Mouse (Mus musculus) layer of hippocampus, adult 9-10 months (tissue): ENCODE data around the gene Rabgap1.

Experiments
- DNase-seq: peaks from one replicate; pipeline ENCODE4 v3.0.0; 2022; ENCODE audit warnings: low spot score

Gene Rabgap1

DNA sequence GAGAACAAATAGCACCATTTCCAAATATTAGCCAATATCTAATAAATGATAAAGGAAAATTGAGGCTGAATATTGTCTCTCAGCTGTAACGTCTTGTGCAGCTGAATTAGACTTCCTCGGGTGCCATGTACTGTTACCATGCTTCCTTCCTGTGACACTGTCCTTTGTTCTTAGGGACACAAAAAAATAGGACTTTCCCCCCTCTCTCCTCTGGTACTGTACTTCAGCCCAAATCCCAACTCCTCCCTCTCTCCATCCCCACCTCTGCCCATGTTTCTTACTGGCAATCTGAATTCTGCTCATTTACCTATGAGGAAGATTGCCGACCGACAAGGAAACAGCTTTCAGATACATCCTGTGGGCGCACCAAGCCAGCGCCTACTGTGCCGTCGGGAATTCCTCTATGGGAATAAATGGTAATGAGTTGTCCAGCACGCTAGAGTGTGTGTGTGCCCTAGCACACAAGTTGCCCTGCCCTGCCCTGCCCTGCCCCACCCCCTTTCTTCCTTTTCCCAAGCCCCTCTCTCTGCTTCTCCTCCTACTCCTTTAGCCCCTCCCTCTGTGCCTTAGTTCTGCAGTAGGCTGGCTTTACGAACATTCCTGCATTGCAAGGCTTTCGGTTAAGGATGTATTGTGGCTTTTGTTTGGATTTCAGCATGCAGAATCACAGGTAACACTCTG is 73.1 kb downstream of the Rabgap1 start, which contains the start of gene Gpr21:
Gene Gpr21, plus strand, starts transcription at position 303 of the 681 bp plus-strand sequence.
- DNase-seq, result no peak

- DNase-seq, result no peak
Observed at GRCm38 (mm10) chr2:37516922-37517462, 73.9 kb downstream of the Rabgap1 start.

GRCm38 (mm10) chr2:37518561-37519285 is 75.6 kb downstream of the Rabgap1 start:
- no peak for DNase-seq

DNA sequence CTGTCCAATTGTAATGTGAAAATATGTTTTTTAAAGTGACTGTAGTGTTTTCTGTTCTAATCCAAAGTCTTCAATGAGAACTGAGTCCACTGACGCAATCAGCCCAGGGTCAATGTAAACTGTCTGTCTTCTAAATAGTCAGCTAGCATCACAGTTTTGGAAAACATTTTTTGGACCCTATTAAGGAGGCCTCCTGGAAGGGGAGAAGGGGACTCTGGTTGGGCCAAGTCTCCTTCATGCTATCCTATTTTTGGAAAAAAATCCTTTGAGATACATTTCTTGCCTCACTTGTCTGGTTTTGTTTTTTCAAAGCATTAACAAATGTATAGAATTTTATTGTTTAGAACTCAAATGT is 76.2 kb downstream of the Rabgap1 start:
- DNase-seq, result no peak

DNA sequence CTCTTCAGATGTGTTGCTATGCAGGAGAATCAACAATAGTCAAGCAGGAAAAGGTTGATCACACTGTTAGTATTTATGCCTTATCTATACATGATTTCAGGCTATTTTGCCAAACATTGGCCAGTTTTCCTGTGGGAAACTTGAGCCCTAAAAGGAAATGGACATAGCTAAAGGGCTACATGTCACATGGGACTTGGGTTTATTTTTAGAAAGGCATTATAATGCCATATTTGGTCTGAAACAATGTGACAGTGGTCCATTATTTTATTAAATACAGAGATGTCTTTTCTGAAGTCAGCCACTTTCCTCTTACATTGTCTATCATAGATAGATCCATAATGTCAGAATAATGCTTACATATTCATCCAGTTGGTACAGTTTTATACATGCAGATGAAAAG is 84.5 kb downstream of the Rabgap1 start:
- DNase-seq, result no peak

GRCm38 (mm10) chr2:37529397-37529796 is 86.3 kb downstream of the Rabgap1 start:
- DNase-seq, result no peak

DNA sequence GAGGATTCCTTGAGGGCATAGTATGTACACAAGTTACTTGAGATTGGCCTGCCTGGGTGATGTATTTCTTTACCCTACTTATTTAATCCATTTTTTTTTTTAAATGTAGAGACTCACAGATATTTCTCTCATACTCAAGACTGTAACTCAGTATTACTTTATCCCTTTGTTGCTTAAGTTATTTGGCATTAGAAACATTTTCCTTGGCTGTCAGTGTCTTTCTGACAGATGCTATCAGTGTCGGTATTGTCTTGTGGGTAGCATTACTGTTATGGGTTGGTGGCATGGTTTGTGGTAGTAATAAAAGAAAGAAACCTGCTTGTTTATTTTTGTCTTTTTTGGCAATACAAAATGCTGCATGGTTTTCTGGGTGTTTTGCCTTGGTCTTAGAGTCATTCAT is 87.7 kb downstream of the Rabgap1 start:
- DNase-seq, result no peak

DNA sequence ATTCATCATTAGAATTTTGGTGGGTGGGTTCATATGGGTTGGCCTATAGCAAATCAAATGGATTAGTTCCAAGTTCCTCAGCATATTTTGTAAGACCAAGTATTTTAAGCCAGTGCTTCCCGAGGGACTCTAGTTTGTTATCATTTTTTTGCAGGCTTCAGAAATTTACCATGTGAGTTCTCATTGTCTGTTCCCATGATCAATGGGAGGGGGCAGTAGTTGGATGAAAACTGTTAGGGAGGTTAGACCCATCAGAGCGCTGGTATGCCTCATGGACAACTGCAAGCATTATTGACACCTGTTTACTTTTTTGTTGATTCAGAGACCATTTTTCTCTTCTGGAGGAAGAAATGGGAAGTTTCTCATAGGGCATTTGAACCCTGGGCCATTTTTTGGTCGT is 88.6 kb downstream of the Rabgap1 start:
- DNase-seq, result no peak

- no peak for DNase-seq
Observed at GRCm38 (mm10) chr2:37549346-37550012, 106.4 kb downstream of the Rabgap1 start.

GRCm38 (mm10) chr2:37556366-37556765 is 113.3 kb downstream of the Rabgap1 start:
- no peak for DNase-seq

GRCm38 (mm10) chr2:37565579-37565978 is 122.5 kb downstream of the Rabgap1 start:
- DNase-seq, result no peak

- DNase-seq, result no peak
Observed at GRCm38 (mm10) chr2:37566035-37566434, 123.0 kb downstream of the Rabgap1 start.

DNA sequence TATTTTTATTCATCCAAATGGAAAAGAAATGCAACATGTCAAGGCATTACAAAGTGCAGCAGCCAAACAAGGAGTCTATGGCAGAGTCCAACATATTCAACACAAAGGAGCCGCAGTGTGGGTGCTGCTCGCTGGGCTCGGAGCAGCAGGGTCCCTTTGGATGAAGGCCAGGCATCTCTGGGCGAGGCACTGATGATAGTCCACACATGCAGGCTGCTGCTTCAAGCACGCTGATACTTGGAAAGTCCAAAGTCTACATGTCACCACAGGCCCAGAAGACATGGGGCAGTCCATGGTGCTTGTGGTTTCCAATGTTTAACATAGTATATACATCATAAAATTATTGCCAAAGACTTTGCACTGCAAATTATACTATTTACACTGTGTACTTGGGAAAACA is 126.8 kb downstream of the Rabgap1 start:
- no peak for DNase-seq

DNA sequence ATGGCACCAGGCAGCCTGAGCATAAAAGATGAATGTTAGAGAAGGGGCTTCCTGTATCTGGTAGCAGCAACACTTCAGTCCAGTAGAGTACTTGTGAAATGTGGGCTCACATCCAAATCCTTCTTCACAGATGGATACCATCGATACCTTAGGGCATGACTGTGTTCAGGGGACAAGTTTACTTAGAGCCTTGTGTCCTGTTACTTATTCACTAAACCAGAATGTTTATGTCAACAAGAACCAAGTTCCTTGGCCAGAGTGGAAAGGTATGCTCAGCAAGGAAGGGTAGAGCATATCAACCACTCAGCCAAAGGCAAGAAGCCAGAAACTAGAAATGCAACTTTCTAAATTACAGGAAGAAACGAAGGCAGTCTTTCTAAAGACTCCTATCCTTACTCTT is 127.6 kb downstream of the Rabgap1 start:
- no peak for DNase-seq

DNA sequence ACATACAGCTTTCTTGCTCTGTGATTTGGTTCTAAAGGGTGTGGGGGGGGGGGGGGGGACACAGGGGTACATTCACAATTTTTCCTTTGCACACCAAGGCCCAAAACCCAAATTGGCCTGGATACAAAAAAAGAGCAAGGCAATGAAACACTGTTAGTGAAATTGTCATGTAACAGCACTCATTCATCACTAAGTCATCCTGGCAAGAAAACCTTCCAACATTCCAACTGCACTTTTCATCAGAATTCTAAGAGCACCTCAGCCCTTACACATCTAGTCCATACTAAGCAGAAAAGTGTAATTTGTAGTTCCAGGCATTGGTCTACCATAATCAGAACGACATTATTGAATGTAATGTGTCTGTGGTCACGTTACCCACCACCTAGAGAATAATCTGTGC is 129.1 kb downstream of the Rabgap1 start:
- no peak for DNase-seq

DNA sequence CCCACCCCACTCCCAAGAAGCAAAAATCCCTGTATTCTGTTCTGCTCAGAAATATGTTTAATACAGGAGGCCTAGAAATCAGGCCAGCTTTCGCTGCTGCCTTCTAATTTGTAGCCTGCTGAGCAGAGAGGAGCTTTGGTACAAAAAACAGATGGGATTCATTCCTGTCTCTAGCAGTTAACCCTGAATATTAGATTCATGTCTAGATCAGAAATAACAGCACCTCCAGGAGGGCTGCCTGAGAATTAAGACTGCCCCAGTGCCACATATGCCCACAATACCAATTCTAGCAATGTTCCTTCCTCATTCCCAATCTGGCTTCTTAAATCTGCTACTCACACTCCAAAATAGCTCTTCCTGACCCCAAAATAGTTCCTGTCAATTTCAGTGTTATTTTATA is 133.6 kb downstream of the Rabgap1 start:
- peak; percentile 10 for DNase-seq

DNA sequence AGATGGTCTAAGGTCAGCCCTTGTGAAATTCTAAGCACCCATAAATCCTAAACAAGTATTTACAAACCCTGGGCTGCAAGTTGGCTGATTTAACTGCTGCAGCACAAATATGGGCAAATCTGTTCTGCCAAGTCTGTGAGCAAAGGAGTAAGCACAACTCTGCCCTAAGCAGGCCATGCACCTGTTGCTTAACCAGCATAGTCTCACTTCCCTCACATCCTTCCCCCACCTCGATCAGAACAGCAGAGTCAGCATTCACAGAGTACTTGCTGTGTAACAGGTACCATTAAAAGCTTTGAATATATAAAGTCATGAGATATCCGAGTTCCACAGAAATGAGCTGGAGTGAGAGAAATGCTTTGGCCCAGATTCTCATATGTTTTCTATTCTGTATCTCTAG is 135.1 kb downstream of the Rabgap1 start:
- no peak for DNase-seq

GRCm38 (mm10) chr2:37587919-37588318 is 144.8 kb downstream of the Rabgap1 start:
- DNase-seq, result no peak
